Mouse (Mus musculus) midbrain, embryonic 13.5 days (tissue): ENCODE measurements around the gene Sh3bp1. TPM values are rescaled to one million over a fixed set of nuclear protein-coding genes. Genes with fewer than 3 reads are reported as not detected.

Source experiments
- ATAC-seq: fragments of 200-750 bp; cut with Nextera tagmentation; 2 replicates; pipeline ENCODE4 v1.8.0; 2017; ENCODE audit warnings: mild to moderate bottlenecking, moderate TSS enrichment, moderate library complexity
- H3K27ac ChIP-seq: fragments of 300-500 bp; sonication (generic); 2 replicates; pipeline ENCODE4 v1.5.1; 2015; ENCODE audit warnings: inconsistent platforms, mild to moderate bottlenecking, moderate library complexity
- H3K27me3 ChIP-seq: fragments of 300-500 bp; sonication (generic); 2 replicates; pipeline ENCODE4 v1.6.1; 2015; ENCODE audit warnings: mild to moderate bottlenecking, inconsistent platforms
- H3K36me3 ChIP-seq: fragments of 300-500 bp; sonication (generic); 2 replicates; pipeline ENCODE4 v1.6.1; 2015; ENCODE audit warnings: mild to moderate bottlenecking, inconsistent platforms
- H3K4me1 ChIP-seq: fragments of 300-500 bp; sonication (generic); replicated peaks from 2 replicates; pipeline ENCODE4 v1.6.1; 2015; ENCODE audit warnings: inconsistent platforms
- H3K4me2 ChIP-seq: fragments of 300-500 bp; sonication (generic); replicated peaks from 2 replicates; pipeline ENCODE4 v1.6.1; 2015; ENCODE audit warnings: moderate library complexity, mild to moderate bottlenecking, inconsistent platforms
- H3K4me3 ChIP-seq: fragments of 300-500 bp; sonication (generic); replicated peaks from 2 replicates; pipeline ENCODE4 v1.5.1; 2015; ENCODE audit warnings: mild to moderate bottlenecking, inconsistent platforms
- H3K9ac ChIP-seq: fragments of 300-500 bp; sonication (generic); replicated peaks from 2 replicates; pipeline ENCODE4 v1.6.1; 2015; ENCODE audit warnings: mild to moderate bottlenecking, inconsistent platforms
- H3K9me3 ChIP-seq: fragments of 300-500 bp; sonication (generic); 2 replicates; pipeline ENCODE4 v1.6.1; 2016; ENCODE audit warnings: mild to moderate bottlenecking, inconsistent platforms
- WGBS: fragments of 180-500 bp; shearing (Covaris S2); methylation state at CpG from one replicate; pipeline ENCODE4 v1.1.7; 2015; 5-methylcytosine and 5-hydroxymethylcytosine counted together
- polyA plus RNA-seq: library from polyadenylated mRNA; unstranded; fragments of >200 nt; fragmentation: Nextera tagmentation; extraction: Ambion mirVana; gene quantifications from 2 replicates; pipeline ENCODE4 v1.2.1, GENCODE M21; 2015

The Sh3bp1 gene
- polyA plus RNA-seq = 2.5 and 4.9 TPM in 2 replicates

- H3K27me3 ChIP-seq = peaks cover 39% of the 10 kb centered on the region
- H3K9me3 ChIP-seq = no peaks in the 10 kb centered on the region
- peak within 1 kb of the TSS; percentile 93 for H3K4me2 ChIP-seq
- no peak within 1 kb of the TSS for H3K27ac ChIP-seq
- WGBS = under 1% methylated on average over 47 of the region's 47 CpGs
- H3K4me3 ChIP-seq = peak within 1 kb of the TSS; percentile 50
- ATAC-seq = 0 out of 2 replicates have a peak, but pooled peaks have one; percentile 40
- H3K9ac ChIP-seq = peak within 1 kb of the TSS; percentile 68
- 0 out of 2 replicates have a peak, but pooled peaks cover under 1% of the 10 kb centered on the region for H3K36me3 ChIP-seq
- peaks cover 17% of the 10 kb centered on the region for H3K4me1 ChIP-seq
Measured at GRCm38 (mm10) chr15:78899740-78900584, at the start of gene Sh3bp1. Gene Sh3bp1 (plus strand): TSS chr15:78899768.

DNA sequence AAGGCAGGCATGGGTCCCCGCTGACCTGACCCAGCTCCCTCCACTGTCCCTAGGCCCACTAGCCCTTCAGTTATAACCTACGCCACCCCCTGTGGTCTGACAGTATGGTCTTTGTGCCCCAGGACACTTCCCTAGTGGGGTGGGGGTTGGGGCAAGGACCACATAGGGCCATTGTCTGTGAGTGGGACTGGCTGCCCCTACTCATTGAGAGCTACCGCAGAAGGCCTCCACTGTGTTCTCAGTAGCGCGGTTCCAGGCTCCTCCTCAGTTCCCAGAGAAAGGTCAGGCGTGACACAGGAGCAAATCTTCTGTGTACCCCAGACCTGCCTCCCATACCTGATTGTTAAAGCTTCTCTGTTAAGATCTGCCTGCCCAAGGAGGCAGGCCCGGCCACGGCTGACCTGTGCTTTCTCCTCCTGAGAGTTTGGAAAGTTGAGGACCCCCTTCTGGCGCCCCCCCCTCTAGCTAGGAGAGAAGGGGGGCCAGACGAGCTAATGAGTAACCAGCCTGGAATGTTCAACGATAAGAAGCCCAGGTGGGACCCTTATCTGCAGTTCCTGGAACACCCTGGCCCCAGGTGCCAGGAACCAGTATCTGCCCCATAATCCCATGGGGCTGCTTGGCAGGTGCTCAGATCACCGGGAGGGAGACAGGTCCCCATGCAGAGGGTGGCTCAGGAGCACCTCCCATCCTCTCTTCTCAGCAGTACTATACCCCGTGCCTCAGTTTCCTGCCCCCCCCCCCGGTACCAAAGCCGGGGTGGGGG, 49.3 kb upstream of the Sh3bp1 start:
- no peak overlapping the region for H3K9ac ChIP-seq
- H3K4me3 ChIP-seq = no peak overlapping the region
- no peak for ATAC-seq
- peaks cover 17% of the 10 kb centered on the region for H3K27me3 ChIP-seq
- no peak overlapping the region for H3K27ac ChIP-seq
- no peaks in the 10 kb centered on the region for H3K9me3 ChIP-seq
- no peak overlapping the region for H3K4me2 ChIP-seq
- 77% methylated on average over 15 of the region's 15 CpGs for WGBS
- no peaks in the 10 kb centered on the region for H3K36me3 ChIP-seq
- H3K4me1 ChIP-seq = peaks cover 5% of the 10 kb centered on the region; the same call in 1 of the 2 replicates

DNA sequence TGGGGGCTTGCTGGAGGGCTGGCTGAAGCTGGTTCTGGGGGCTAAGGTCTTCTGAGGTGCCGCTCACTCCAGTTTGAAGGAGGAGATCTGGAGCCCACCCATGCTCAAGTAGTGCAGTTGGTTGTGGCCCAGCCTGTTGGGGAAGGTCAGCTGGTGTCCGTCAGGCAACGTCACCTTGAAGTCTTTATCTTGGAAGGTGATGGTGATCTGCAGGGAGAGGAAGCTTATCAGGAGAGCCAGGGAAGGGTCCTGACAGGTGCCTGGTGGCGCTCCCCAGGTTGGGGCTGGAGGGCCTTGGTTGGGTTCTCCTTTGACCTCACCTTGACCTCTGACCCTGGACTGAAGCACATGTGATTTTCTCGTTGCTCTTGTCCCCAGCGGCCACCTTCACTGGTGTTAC, 48.6 kb upstream of the Sh3bp1 start:
- 76% methylated on average over 6 of the region's 6 CpGs for WGBS
- H3K4me1 ChIP-seq = 0 out of 2 replicates have a peak, but pooled peaks cover 5% of the 10 kb centered on the region
- no peak overlapping the region for H3K27ac ChIP-seq
- no peak overlapping the region for H3K4me2 ChIP-seq
- H3K9ac ChIP-seq = no peak overlapping the region
- no peak overlapping the region for H3K4me3 ChIP-seq
- no peaks in the 10 kb centered on the region for H3K9me3 ChIP-seq
- H3K36me3 ChIP-seq = no peaks in the 10 kb centered on the region
- H3K27me3 ChIP-seq = peaks cover 17% of the 10 kb centered on the region
- no peak for ATAC-seq

DNA sequence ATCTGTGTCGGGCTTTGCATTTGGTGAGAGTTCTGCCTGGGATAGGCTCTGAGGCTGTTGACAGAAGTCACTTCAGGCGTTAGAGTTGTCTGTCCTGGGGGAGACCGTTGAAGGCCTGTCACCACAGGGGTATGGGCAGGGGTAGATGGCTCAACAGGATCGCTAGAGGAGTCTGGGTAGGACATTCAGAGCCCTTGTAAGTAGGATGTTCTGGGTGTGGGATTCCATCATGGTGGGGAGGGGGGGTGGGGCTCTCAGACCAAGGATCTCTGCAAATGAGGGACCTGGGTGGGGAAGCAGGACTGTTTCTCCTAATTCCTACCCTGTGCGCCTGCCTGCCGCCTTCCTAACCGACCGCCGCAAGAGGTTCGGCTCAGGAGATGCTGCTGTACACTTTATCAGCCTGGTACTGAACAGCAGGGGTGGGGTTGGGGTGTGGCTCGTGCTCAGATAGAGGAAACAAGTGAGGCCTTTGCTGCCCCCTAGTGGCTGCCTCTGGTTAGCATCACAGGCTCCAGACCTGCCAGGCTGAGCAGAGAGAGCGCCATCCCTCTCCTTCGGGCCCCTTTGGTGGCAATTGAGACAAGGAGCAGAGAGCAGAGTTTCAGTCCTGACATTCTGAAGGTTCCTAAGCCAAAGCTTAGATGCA, 47.9 kb upstream of the Sh3bp1 start:
- H3K27me3 ChIP-seq = peaks cover 17% of the 10 kb centered on the region; the same call in 1 of the 2 replicates
- ATAC-seq = peak; percentile 79
- no peaks in the 10 kb centered on the region for H3K36me3 ChIP-seq
- 0 out of 2 replicates have a peak, but pooled peaks cover 5% of the 10 kb centered on the region for H3K4me1 ChIP-seq
- H3K27ac ChIP-seq = no peak overlapping the region
- H3K9ac ChIP-seq = no peak overlapping the region
- no peak overlapping the region for H3K4me3 ChIP-seq
- H3K4me2 ChIP-seq = no peak overlapping the region; the same call in 1 of the 2 replicates
- no peaks in the 10 kb centered on the region for H3K9me3 ChIP-seq
- 21% methylated on average over 13 of the region's 13 CpGs for WGBS

DNA sequence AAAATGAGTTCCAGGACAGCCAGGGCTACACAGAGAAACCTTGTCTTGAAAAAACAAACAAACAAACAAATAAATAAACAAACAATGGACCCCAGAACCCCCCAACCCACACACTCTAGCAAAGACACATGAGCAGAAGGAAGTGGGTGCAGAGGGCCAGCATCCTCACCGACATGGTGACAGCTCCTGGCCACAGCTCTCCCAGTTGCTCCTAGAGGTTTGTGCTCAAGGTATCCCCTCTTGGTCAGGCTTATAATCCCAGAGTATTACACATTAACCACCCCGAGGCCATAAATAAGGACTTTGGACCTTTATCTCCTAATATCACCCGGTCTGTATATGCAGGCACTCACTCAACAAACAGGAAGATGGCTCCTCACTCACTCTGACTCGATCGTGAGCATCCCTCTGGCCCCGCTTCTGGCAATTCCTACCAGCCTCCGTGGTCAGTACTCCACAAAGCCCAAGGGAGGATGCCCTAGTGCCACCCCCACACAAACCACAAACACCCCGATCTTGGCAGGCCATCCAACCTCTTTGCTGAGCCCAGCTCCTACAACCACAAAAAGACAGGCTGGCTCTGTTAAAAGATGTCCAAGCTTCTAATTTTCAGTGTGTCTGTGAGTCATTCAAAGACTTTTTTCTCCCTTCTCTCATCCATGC, 44.1 kb upstream of the Sh3bp1 start, which contains the start of gene Lgals2:
TSS of gene Lgals2 (minus strand) at position 227 of the 663 bp plus-strand sequence.
- no peak for ATAC-seq
- H3K9ac ChIP-seq = no peak within 1 kb of the TSS
- H3K4me3 ChIP-seq = no peak within 1 kb of the TSS
- H3K27me3 ChIP-seq = peaks cover 10% of the 10 kb centered on the region; the same call in 1 of the 2 replicates
- H3K9me3 ChIP-seq = no peaks in the 10 kb centered on the region
- H3K27ac ChIP-seq = no peak within 1 kb of the TSS
- H3K36me3 ChIP-seq = no peaks in the 10 kb centered on the region
- H3K4me1 ChIP-seq = 0 out of 2 replicates have a peak, but pooled peaks cover 5% of the 10 kb centered on the region
- WGBS = 82% methylated on average over 8 of the region's 8 CpGs
- H3K4me2 ChIP-seq = no peak within 1 kb of the TSS

- WGBS = 80% methylated on average over 7 of the region's 7 CpGs
- Histone ChIP-seq H3K9me3 (no peaks in the 10 kb centered on the region), H3K27ac (no peak overlapping the region), H3K36me3 (no peaks in the 10 kb centered on the region), H3K9ac (no peak overlapping the region), H3K4me3 (no peak overlapping the region), H3K4me1 (no peaks in the 10 kb centered on the region), H3K4me2 (no peak overlapping the region), H3K27me3 (0 out of 2 replicates have a peak, but pooled peaks cover 5% of the 10 kb centered on the region)
- no peak for ATAC-seq
Measured at GRCm38 (mm10) chr15:78857009-78857408, 42.6 kb upstream of the Sh3bp1 start.

DNA sequence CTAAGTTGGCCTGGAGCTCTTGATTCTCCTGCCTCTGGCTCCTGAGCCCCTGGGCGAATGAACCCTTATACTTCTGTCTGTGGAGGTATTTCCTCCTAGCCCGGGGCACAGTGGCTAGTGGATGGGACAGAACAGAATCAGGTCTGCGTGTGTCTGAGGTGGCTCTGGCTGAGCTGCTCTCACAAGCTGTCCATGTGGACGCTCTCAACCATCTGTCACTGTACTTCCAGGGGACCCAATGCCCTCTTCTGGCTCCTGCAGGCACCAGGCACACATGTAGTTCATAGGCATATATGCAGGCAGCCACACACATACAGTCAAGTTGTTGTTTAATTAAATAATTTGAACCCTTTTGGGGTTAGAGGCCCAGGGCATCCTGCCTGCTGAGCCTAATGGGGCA, 40.3 kb upstream of the Sh3bp1 start:
- no peaks in the 10 kb centered on the region for H3K4me1 ChIP-seq
- no peak overlapping the region for H3K27ac ChIP-seq
- no peak overlapping the region for H3K4me3 ChIP-seq
- no peaks in the 10 kb centered on the region for H3K9me3 ChIP-seq
- H3K27me3 ChIP-seq = no peaks in the 10 kb centered on the region
- ATAC-seq = no peak
- no peak overlapping the region for H3K4me2 ChIP-seq
- no peak overlapping the region for H3K9ac ChIP-seq
- H3K36me3 ChIP-seq = no peaks in the 10 kb centered on the region
- WGBS = 86% methylated on average over 4 of the region's 4 CpGs

DNA sequence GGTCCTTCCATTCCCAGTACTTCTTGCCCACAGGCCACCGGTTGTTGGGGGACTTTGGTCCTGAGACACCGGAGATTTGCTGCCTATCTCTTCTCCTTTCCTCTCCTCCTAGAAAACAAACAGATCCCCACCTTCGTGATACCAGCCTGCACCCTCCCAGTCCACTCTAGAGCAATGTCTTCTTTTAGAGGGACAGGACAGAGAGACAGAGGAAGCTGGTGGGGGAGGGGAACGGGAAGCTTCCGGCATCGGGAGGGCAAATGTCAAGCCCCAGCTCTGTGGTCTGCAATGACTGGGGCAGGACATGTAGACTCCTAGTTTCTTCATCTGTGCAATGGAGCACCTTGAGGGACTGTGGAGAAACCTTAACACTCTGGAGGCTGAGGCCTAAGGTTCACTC, 39.9 kb upstream of the Sh3bp1 start:
- H3K9ac ChIP-seq = no peak overlapping the region
- no peak for ATAC-seq
- no peaks in the 10 kb centered on the region for H3K9me3 ChIP-seq
- H3K4me2 ChIP-seq = no peak overlapping the region
- no peak overlapping the region for H3K4me3 ChIP-seq
- H3K27me3 ChIP-seq = no peaks in the 10 kb centered on the region
- H3K36me3 ChIP-seq = no peaks in the 10 kb centered on the region
- WGBS = 86% methylated on average over 6 of the region's 6 CpGs
- H3K4me1 ChIP-seq = no peaks in the 10 kb centered on the region
- no peak overlapping the region for H3K27ac ChIP-seq

- no peaks in the 10 kb centered on the region for H3K4me1 ChIP-seq
- 91% methylated on average over 5 of the region's 5 CpGs for WGBS
Measured at GRCm38 (mm10) chr15:78862280-78862679, 37.3 kb upstream of the Sh3bp1 start.

DNA sequence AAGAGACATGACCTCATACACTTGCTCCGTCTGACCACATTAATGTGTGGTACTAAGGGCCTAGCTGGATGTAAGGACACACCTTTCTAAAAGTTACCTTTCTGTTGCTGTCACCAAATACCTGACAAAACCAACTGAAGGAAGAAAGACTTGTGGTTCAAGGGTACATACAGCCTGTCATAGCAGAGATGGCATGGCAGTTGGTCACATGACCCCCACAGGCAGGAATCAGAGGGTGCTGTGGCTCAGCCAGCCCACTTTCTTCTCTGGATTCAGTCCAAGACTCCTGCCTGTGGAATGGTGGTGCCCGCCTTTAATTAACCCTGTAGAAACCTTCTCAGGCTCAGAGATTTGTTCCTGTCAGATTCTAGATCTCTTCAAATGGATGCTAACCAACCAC, 36.4 kb upstream of the Sh3bp1 start:
- H3K27ac ChIP-seq = no peak overlapping the region
- no peak for ATAC-seq
- WGBS = 78% methylated on average over 2 of the region's 2 CpGs
- H3K4me3 ChIP-seq = no peak overlapping the region
- no peaks in the 10 kb centered on the region; the same call in 1 of the 2 replicates for H3K27me3 ChIP-seq
- H3K4me1 ChIP-seq = no peaks in the 10 kb centered on the region
- H3K9me3 ChIP-seq = no peaks in the 10 kb centered on the region
- H3K36me3 ChIP-seq = no peaks in the 10 kb centered on the region
- no peak overlapping the region for H3K4me2 ChIP-seq
- no peak overlapping the region for H3K9ac ChIP-seq

More at GRCm38 (mm10) chr15:78862280-78862679, 37.3 kb upstream of the Sh3bp1 start:
- no peak overlapping the region for H3K9ac ChIP-seq
- H3K9me3 ChIP-seq = no peaks in the 10 kb centered on the region
- no peaks in the 10 kb centered on the region for H3K36me3 ChIP-seq
- no peak for ATAC-seq
- no peak overlapping the region for H3K4me3 ChIP-seq
- no peaks in the 10 kb centered on the region; the same call in 1 of the 2 replicates for H3K27me3 ChIP-seq
- H3K4me2 ChIP-seq = no peak overlapping the region
- no peak overlapping the region for H3K27ac ChIP-seq

- Histone ChIP-seq H3K4me1 (peaks cover 5% of the 10 kb centered on the region; the same call in 1 of the 2 replicates), H3K27me3 (no peaks in the 10 kb centered on the region; the same call in 1 of the 2 replicates), H3K9ac (no peak overlapping the region), H3K9me3 (no peaks in the 10 kb centered on the region), H3K4me3 (no peak overlapping the region), H3K27ac (no peak overlapping the region), H3K4me2 (no peak overlapping the region), H3K36me3 (no peaks in the 10 kb centered on the region)
- 46% methylated on average over 13 of the region's 13 CpGs for WGBS
- no peak for ATAC-seq
Measured at GRCm38 (mm10) chr15:78863852-78864253, 35.7 kb upstream of the Sh3bp1 start.
